Mouse (Mus musculus): Measurements from ENCODE around the gene Tmem177. TPM values are rescaled to one million over a fixed set of nuclear protein-coding genes. Genes with fewer than 3 reads are reported as not detected.

The Tmem177 gene
- total RNA-seq, 1 experiment from 2014 or later, result 5.2 TPM

DNA sequence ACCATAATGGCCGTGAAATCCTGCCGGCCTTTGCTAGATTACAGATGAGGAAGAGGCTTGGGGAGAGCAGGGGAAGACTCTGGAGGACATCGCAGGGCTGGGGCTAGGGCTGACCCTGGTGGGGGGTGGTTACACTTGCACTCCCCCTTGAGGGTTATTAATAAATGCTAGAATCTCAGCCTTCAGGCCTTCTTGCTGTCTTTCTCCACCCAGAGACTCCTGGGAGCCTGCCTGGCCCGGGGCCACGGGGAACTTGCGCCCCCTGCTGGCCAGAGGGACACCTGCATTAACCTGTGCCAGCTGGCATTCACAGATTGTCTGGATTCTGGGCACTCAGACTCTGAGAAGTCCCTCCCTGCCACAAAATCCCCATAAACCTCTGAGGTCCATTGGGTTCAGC, 18.1 kb downstream of the Tmem177 start:
- peak; percentile 42 to 79; a peak in 3 of 4 replicates for ATAC-seq (replicated peaks in 1 of 2; ENCODE audit: insufficient read depth in 1 of 2, low FRiP score in 2 of 2, low TSS enrichment in 1 of 2, low read depth in 1 of 2, poor library complexity in 2 of 2, severe bottlenecking in 2 of 2)

DNA sequence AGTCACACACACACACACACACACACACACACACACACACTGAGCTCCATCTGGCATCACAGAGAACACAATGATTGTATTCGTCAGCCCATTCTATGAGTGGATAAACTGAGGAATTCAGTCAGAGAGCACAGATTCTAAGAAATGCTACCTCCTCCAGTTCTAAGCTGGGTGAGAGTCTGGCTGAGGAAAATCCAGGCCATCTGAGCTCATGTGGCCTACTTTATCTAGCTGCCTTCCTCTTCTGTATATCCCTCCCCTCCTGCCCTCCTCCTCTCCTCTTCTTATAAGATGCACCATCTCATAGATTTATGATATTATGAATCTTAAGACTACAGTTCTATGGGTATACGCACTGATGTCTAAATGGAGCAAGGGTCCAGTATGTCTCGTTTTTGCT, 19.4 kb downstream of the Tmem177 start:
- ATAC-seq (replicated peaks in 1 of 2; ENCODE audit: insufficient read depth in 1 of 2, low FRiP score in 2 of 2, low TSS enrichment in 1 of 2, low read depth in 1 of 2, poor library complexity in 2 of 2, severe bottlenecking in 2 of 2), result no peak

DNA sequence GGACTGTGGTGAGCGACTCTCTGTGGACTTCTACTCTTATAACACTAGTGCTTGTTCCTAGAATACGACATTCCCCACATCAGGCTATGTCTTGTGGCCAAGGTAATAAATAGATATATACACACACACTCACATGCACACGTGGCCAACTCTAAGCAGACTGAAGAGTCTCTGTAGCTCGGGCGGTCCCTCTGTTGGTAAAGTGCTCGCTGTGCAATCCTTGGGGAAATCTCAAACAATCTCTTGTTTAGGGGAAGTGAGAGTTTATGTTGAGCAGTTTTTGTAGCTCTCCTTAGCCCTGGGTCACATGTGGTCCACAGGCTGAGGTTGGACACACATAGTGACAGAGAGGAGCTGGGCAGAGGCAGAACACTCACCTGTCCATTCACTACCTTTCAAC, 20.1 kb downstream of the Tmem177 start:
- ATAC-seq (replicated peaks in 1 of 2; ENCODE audit: insufficient read depth in 1 of 2, low FRiP score in 2 of 2, low TSS enrichment in 1 of 2, low read depth in 1 of 2, poor library complexity in 2 of 2, severe bottlenecking in 2 of 2), result no peak

DNA sequence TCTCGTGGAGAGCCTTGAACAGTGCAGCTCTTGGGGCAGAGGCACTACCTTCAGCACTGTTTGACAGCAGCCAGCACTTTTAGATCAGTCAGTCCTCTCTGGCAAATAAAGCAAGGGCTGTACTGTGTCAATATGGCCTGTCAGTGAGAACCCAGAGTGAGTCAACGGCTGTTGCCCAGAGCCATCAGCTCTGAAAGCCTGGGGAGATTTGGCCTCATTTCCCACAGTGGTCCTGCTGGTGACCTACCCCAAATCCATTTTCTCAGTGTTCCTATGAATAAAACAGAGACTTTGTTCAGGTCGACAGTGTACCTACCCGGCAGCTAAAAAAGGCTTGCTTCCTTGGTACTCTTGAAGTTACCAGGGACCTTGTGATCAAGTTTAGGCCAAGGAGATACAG, 21.1 kb downstream of the Tmem177 start:
- ATAC-seq (replicated peaks in 1 of 2; ENCODE audit: insufficient read depth in 1 of 2, low FRiP score in 2 of 2, low TSS enrichment in 1 of 2, low read depth in 1 of 2, poor library complexity in 2 of 2, severe bottlenecking in 2 of 2), result no peak

DNA sequence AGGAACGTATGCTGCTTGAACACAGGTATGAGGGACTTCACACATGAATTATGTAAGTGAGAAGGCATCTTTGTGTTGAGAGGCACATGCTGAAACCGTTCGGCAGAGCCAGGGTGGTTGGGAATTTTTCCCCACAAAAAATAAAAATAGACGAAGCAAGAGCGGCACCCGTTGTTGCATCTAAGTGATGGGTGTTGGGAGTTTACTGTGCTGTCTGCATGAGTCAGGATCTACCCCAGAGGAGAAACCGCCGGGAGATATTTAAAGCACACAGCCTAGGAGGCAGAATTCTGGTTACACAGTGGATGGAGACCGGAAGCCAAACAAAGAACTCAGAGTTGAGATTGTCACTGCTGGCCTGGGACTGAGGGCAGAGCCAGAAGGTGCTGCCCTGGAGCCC, 21.9 kb downstream of the Tmem177 start:
- ATAC-seq (replicated peaks in 1 of 2; ENCODE audit: insufficient read depth in 1 of 2, low FRiP score in 2 of 2, low TSS enrichment in 1 of 2, low read depth in 1 of 2, poor library complexity in 2 of 2, severe bottlenecking in 2 of 2), result no peak

DNA sequence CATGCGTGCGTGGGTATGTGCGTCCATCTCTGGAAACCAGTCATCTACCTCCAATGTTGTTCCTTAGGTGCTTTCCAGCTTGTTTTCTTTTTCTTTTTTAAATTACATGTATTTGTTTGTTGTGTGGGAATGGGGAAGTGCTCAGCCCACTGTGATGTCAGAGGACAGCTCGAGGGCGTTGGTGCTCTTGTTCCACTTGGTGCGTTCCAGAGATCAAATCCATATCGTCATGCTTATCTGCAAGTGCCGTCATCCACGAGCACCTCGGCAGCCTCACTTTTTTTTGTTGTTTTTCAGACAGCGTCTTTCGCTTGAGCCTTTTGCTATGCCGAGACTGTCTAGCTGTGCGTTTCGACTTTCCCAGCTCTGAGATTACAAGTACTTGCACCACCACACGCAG, 23.7 kb downstream of the Tmem177 start:
- no peak for ATAC-seq (replicated peaks in 1 of 2; ENCODE audit: insufficient read depth in 1 of 2, low FRiP score in 2 of 2, low TSS enrichment in 1 of 2, low read depth in 1 of 2, poor library complexity in 2 of 2, severe bottlenecking in 2 of 2)

DNA sequence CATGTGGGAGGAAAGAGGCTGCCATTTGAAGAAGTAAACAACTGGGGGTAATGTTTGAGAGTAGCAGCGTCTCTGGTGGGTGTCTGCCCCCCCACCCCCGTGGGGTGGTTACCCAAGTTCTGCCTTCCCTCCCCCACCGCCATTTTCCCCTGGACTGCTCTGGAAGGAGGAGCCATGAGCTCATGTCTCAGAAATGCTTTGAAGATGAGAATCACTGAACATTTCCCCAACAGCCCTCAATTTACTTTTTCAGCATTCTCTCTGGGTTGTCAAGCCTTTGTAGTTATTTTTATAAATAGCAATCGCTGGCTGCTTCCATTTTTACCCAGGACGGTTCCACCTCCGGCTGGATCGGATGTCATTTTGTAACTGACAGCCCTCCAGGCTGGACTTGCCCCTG, 26.7 kb downstream of the Tmem177 start:
- no peak for ATAC-seq (replicated peaks in 1 of 2; ENCODE audit: insufficient read depth in 1 of 2, low FRiP score in 2 of 2, low TSS enrichment in 1 of 2, low read depth in 1 of 2, poor library complexity in 2 of 2, severe bottlenecking in 2 of 2)

DNA sequence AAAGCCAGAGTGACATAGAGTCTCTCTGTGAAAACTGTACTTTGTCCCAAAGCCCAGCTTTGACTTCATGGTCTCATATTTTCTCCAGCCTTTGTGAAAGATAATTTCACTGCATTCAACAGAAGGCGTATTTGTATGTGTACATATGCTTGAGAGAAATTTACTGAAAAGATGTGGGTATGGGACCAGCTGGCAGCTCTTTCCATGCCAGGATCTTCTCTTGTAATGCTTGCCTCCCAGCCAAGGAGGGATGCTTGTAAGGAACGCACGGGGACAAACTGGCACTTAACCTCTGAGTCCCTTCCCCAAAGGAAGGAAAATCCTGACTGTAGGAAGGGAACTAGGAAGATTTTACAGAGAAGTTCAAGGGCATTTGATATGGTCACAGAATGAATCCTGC, 28.7 kb downstream of the Tmem177 start:
- no peak for ATAC-seq (replicated peaks in 1 of 2; ENCODE audit: insufficient read depth in 1 of 2, low FRiP score in 2 of 2, low TSS enrichment in 1 of 2, low read depth in 1 of 2, poor library complexity in 2 of 2, severe bottlenecking in 2 of 2)

DNA sequence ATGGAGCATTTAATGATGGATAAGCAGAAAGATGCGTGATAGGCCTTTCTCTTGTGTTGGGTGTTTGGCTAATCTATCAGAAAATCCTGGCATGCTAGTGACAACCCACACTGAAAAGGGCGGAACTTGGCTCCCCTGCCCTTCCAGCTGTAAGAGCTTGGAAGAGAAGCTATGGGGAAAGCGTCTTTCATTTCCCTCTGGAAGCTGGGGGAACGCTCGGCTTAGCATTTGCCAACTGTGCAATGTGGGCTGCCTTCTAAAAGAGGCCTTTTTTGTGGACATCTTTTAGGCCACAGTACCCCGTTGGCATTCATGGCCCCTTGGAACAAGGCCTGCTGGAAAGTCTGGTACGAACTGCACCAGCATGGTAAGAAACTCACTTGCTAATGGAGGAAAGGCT, 34.1 kb downstream of the Tmem177 start:
- no peak for ATAC-seq (replicated peaks in 1 of 2; ENCODE audit: insufficient read depth in 1 of 2, low FRiP score in 2 of 2, low TSS enrichment in 1 of 2, low read depth in 1 of 2, poor library complexity in 2 of 2, severe bottlenecking in 2 of 2)

DNA sequence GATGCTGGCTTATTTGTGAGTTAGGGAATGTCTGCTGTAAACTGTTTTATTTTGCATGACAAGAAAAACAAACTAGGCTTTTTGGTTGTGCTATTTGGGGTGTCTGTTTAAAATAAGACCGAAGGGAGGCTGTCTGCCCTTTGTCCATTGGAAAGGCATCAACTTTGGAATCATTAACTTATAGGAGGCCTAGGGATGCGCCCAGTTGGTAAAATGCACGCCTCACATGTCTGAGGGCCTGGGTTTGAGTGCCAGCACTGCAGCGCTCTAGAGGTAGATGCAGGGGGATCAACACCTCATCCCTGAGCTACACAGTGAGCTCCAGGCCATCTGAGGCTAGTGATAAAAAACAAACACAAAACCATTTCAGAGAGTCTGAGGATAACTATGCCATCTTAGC, 35.5 kb downstream of the Tmem177 start:
- no peak for ATAC-seq (replicated peaks in 1 of 2; ENCODE audit: insufficient read depth in 1 of 2, low FRiP score in 2 of 2, low TSS enrichment in 1 of 2, low read depth in 1 of 2, poor library complexity in 2 of 2, severe bottlenecking in 2 of 2)

DNA sequence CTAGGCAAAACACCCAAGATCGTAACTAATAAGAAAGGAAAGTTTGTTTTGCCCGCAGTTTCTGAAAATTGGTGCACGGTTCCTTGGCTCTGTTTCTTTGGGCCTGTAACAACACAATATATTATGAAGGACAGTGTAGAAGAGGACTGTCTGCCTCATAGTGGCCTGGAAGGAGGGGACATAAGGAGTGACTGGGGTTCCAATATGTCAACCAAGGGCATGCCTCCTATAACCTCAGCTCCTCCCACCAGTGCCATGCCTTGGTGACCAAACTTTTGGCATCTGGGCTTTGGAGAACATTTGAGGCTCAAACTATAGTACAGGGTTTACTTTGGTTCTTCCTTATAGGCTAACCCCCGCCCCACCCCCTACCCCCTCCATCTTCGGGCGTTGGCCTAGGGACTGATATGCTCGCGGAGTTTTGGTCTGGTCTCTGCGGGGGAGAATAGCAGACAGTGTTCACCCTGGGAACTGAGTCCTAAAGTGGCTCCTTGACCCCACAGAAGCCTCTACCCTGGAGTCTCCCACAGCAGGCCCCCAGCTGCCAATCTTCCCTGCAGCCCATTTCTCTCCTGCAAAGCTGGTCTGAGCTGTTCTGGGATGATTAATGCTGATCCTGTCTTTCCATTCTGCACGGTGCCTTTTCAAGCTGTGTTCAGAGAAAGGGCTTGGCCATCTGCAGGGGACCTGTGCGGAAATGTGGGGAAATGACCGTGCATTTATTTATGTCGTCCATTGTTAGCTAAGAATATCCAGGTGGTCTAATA, 44.4 kb downstream of the Tmem177 start:
- peak in 1 of 2 experiments; percentile 21; a peak in 2 of 4 replicates for ATAC-seq (replicated peaks in 1 of 2; ENCODE audit: insufficient read depth in 1 of 2, low FRiP score in 2 of 2, low TSS enrichment in 1 of 2, low read depth in 1 of 2, poor library complexity in 2 of 2, severe bottlenecking in 2 of 2)

DNA sequence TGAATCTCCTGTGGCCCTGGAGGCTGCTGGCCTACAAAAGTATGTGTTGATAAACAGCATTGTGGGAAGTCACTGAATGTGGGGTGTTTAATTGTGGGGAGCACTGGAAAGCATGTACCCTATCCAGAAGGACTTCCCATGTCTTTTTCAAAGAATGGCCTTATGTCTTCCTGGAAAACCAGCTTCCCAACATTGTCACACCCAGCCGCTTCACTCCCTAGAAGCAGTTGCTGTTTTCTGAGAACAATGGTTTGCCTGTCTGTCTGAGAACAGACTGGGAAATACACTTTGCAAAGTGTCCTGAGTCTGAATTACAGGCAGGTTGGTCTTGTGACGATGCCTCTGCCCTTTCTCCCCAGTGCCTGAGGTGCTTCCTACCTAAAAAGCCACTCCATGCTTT, 45.7 kb downstream of the Tmem177 start:
- ATAC-seq (replicated peaks in 1 of 2; ENCODE audit: insufficient read depth in 1 of 2, low FRiP score in 2 of 2, low TSS enrichment in 1 of 2, low read depth in 1 of 2, poor library complexity in 2 of 2, severe bottlenecking in 2 of 2), result no peak

DNA sequence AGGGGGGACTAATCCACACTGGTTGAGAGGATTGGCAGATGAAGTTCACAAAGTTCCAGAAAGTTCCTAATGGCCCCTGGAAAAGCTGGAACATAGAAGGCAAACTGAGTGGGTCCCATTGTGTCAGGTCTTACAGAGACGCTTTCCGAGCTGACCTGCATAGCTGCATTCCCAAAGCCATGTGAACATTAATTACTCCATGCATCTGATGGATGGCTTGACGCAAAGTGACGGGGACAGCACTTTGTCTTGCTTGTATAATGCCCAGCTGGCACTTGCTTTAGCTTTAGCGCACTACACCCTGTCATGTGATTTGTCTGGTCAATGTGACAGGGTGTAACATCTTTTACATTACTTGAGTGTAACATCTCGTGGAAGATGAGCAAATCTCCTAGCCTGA, 47.7 kb downstream of the Tmem177 start:
- ATAC-seq (replicated peaks in 1 of 2; ENCODE audit: insufficient read depth in 1 of 2, low FRiP score in 2 of 2, low TSS enrichment in 1 of 2, low read depth in 1 of 2, poor library complexity in 2 of 2, severe bottlenecking in 2 of 2), result no peak

DNA sequence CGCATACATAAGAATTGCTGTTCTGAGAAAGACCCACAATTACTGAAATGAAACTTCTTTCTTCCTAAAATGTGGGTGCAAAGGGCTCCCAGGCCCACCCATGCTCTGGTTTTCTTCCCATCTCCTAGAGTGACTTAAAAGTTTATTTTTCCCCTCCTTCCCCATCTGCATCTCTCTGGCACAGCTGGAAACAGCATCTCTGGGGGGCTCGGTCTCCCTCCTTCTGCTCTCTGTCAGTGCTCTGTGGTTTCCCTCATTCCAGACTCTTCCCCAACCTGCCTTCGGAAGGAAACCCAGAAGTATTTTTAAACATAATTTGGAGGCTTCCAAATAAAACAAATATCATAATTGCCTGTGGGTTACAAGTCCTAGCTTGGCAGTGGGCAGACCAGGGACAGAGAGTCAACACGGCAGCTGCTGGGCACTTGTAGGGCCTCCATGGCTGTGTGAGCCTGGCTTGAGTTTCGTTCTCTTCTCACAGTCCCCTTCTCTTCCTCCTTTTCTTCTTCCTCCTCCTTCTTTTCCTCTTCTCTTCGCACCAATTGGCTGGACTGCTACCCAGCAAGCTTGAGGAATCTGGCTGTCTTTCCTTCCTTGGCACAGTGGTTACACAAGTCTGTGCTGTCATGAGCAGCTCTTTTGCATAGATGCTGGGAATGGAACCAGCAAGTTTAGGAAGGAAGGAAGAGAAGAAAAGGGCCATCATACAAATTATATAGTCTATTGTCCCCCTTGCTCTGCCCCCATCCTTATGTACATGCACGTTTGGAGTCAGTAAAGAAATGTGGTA, 49.3 kb downstream of the Tmem177 start:
- no peak for ATAC-seq (replicated peaks in 1 of 2; ENCODE audit: insufficient read depth in 1 of 2, low FRiP score in 2 of 2, low TSS enrichment in 1 of 2, low read depth in 1 of 2, poor library complexity in 2 of 2, severe bottlenecking in 2 of 2)

DNA sequence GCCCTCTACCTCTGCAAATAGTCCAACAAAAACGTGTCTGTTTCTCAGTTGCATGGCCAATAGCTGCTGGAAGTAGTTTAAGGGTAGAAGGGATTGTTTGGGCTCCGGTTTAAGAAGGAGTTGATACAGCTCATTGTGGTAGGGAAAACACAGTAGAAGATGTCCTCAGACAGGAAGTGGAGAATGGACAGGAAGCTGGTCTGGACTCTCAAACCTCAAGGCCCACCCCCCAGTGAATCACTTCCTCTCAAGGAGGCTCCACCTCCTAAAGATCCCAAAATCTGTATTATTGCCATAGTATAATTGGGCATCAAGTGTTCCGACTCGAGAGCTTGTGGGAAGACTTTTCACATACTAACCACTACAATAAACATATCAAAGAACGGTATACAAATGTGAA, 53.4 kb downstream of the Tmem177 start:
- ATAC-seq (replicated peaks in 1 of 2; ENCODE audit: insufficient read depth in 1 of 2, low FRiP score in 2 of 2, low TSS enrichment in 1 of 2, low read depth in 1 of 2, poor library complexity in 2 of 2, severe bottlenecking in 2 of 2), result no peak

Data from hematopoietic stem cell, adult 5-6 weeks (primary cell).